Mouse (Mus musculus) neural tube, embryonic 15.5 days (tissue): ENCODE results near the gene Ttc37. TPM values are rescaled to one million over a fixed set of nuclear protein-coding genes. Genes with fewer than 3 reads are reported as not detected.
A peak's percentile ranks its signal among the peaks of the same experiment; 100 is the strongest.

ENCODE experiments used
- ATAC-seq: fragments of 200-750 bp; cut with Nextera tagmentation; 2 replicates; pipeline ENCODE4 v1.8.0; 2017; ENCODE audit warnings: mild to moderate bottlenecking, moderate TSS enrichment, moderate library complexity; ENCODE audit not compliant: low FRiP score
- H3K27ac ChIP-seq: fragments of 300-500 bp; sonication (generic); replicated peaks from 2 replicates; pipeline ENCODE4 v1.5.1; 2015; ENCODE audit warnings: mild to moderate bottlenecking, inconsistent platforms
- H3K27me3 ChIP-seq: fragments of 300-500 bp; sonication (generic); replicated peaks from 2 replicates; pipeline ENCODE4 v1.6.1; 2015; ENCODE audit warnings: inconsistent platforms
- H3K36me3 ChIP-seq: fragments of 300-500 bp; sonication (generic); 2 replicates; pipeline ENCODE4 v1.6.1; 2015; ENCODE audit warnings: inconsistent platforms
- H3K4me1 ChIP-seq: fragments of 300-500 bp; sonication (generic); 2 replicates; pipeline ENCODE4 v1.6.1; 2015; ENCODE audit warnings: inconsistent platforms
- H3K4me2 ChIP-seq: fragments of 300-500 bp; sonication (generic); 2 replicates; pipeline ENCODE4 v1.6.1; 2015; ENCODE audit warnings: inconsistent platforms, mild to moderate bottlenecking, moderate library complexity
- H3K4me3 ChIP-seq: fragments of 300-500 bp; sonication (generic); replicated peaks from 2 replicates; pipeline ENCODE4 v1.5.1; 2015; ENCODE audit warnings: mild to moderate bottlenecking, inconsistent platforms
- H3K9ac ChIP-seq: fragments of 300-500 bp; sonication (generic); replicated peaks from 2 replicates; pipeline ENCODE4 v1.6.1; 2015; ENCODE audit warnings: mild to moderate bottlenecking, inconsistent platforms
- H3K9me3 ChIP-seq: fragments of 300-500 bp; sonication (generic); replicated peaks from 2 replicates; pipeline ENCODE4 v1.6.1; 2016; ENCODE audit warnings: inconsistent platforms
- WGBS: fragments of 180-500 bp; shearing (Covaris S2); methylation state at CpG from one replicate; pipeline ENCODE4 v1.1.7; 2015; ENCODE audit warnings: mixed read lengths; 5-methylcytosine and 5-hydroxymethylcytosine counted together
- polyA plus RNA-seq: library from polyadenylated mRNA; unstranded; fragments of >200 nt; fragmentation: Nextera tagmentation; extraction: Ambion mirVana; gene quantifications from 2 replicates; pipeline ENCODE4 v1.2.1, GENCODE M21; 2015

The Ttc37 gene
- polyA plus RNA-seq, 1 experiment from 2014 or later, result 9.1 TPM

DNA sequence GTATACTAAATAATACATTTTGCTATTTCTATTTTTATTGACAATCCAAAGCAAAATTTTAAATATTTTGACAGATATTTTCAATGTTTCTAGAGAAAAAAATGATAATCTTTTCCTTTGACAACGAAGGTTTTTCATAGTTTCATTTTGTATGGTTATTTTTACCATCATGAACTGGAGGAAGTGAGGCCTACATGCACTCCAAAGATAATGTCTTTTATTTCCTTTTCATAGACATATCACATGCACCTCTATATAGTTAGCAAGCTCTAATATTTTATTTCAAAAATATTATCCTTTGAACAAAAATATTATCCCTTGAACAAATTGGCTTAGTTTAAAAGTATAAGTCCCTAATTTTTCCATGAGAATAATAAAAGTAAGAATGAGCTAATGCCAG lies 24.2 kb upstream of the Ttc37 start:
- WGBS, result 83% methylated on average over 1 of the region's 1 CpGs
- H3K27ac ChIP-seq, result no peak overlapping the region

DNA sequence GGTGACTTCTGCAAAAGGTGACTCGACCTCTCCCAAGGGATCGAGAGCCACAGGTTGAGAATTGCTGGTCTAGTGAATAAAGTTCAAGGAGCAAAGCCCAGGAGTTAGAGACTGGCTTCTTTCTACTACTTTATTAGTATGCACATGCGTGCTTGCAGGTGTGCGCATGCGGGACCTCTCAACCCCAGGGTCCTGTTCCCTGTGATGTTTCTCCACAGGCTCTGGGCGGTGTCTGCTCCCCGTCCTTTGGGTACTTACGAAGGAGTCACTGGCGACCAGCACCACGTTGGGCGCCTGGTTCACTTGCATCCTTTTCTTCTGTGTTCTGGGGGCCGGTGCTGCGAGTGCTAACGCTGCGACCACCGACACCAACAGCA lies 430 bp upstream of the Ttc37 start:
- Histone ChIP-seq H3K4me1 (peaks cover 7% of the 10 kb centered on the region), H3K27ac (peak overlapping the region; percentile 79), H3K36me3 (peaks cover 3% of the 10 kb centered on the region; the same call in 1 of the 2 replicates), H3K4me3 (peak overlapping the region; percentile 73), H3K27me3 (no peaks in the 10 kb centered on the region), H3K9me3 (no peaks in the 10 kb centered on the region), H3K4me2 (peak overlapping the region; percentile 66), H3K9ac (peak overlapping the region; percentile 50)
- WGBS, result 1% methylated on average over 16 of the region's 16 CpGs
- peak; percentile 90 for ATAC-seq

More for the DNA sequence above, 24.2 kb upstream of the Ttc37 start:
- no peak overlapping the region for H3K9ac ChIP-seq
- no peak overlapping the region for H3K4me3 ChIP-seq
- H3K27me3 ChIP-seq, result no peaks in the 10 kb centered on the region
- H3K4me1 ChIP-seq, result no peaks in the 10 kb centered on the region
- no peak overlapping the region for H3K4me2 ChIP-seq
- H3K9me3 ChIP-seq, result no peaks in the 10 kb centered on the region
- ATAC-seq, result no peak
- H3K36me3 ChIP-seq, result no peaks in the 10 kb centered on the region

DNA sequence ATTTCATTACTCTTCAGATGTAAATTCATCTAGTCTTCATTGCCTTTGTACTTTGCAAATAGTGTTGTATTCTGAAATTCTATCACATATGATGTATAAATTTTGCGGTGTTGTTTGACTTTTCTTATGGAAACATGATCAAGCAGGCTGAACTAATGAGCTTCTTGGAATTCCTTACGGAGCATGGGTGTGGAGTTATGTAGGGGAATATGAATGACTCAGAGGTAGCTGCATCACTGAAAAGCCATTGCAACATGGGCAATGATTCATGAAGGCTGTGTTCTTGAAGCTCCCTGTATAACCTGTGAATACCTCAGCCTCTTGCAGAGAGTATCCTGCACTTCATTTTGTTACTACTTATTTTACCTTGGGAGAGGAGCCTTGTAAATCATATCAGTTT lies 3.5 kb downstream of the Ttc37 start:
- H3K27me3 ChIP-seq, result no peaks in the 10 kb centered on the region
- H3K9ac ChIP-seq, result no peak overlapping the region
- ATAC-seq, result no peak
- H3K4me3 ChIP-seq, result no peak overlapping the region
- H3K4me2 ChIP-seq, result no peak overlapping the region
- H3K36me3 ChIP-seq, result peaks cover 11% of the 10 kb centered on the region
- H3K4me1 ChIP-seq, result peaks cover 7% of the 10 kb centered on the region
- H3K9me3 ChIP-seq, result no peaks in the 10 kb centered on the region
- H3K27ac ChIP-seq, result no peak overlapping the region
- WGBS, result 95% methylated on average over 2 of the region's 2 CpGs

DNA sequence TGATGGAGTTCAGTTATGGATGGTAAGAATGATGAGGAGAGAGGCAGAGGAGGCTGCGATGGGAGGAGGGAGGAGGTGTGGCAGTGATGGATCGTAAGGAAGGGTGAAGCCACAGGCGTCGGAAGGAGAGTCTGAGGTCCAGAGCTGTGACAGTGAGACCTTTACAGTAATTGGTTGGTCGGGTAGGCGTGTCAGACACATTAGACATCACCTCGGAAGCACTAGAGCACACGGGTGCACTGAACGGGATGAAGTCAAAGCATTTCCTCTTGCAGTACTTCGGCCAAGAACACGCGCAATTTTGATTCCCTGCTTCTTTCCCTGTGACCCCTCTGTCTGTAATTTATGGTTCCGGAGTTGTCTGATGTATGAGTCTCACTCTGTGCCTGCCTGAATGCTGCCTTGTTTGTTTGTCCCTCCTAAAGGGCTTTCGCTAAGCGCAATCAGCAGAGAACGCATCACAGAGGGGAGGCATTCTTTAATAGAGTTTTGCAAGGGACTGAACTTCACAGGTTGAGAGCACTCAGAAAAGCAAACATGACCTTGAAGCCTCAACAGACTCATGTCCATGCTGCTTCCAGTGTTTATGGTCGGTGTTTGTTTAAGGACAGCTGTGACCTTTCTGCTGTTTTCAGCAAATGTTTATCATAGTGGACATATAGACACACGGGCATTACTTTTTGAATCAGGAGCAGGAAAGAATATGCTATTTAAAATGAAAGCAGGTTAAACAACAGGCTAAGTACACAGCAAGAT lies 10.7 kb downstream of the Ttc37 start:
- no peak overlapping the region for H3K4me3 ChIP-seq
- H3K4me2 ChIP-seq, result no peak overlapping the region
- H3K27ac ChIP-seq, result no peak overlapping the region
- H3K9me3 ChIP-seq, result no peaks in the 10 kb centered on the region
- WGBS, result 85% methylated on average over 18 of the region's 18 CpGs
- H3K4me1 ChIP-seq, result no peaks in the 10 kb centered on the region
- no peak overlapping the region for H3K9ac ChIP-seq
- ATAC-seq, result no peak
- peaks cover 22% of the 10 kb centered on the region for H3K36me3 ChIP-seq
- no peaks in the 10 kb centered on the region for H3K27me3 ChIP-seq

DNA sequence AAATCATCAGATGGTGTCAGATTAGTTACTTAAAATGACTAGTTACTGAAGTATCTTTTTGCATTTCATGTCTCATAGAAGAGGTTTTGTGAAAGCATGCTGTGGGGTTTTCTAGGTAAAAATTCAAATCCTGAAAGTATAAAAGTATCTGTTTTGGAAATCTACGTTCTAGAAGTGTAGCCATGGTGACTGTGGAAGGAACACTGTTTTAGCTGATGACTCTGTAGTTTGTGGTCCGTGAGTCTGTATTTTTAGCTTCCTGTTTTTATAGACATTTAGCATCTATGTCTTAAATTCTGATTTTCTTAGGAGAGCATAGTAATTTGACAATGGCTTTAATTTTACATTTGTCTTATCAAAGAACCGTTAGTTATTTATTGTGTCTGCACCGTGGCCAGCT lies 30.3 kb downstream of the Ttc37 start:
- Histone ChIP-seq H3K4me3 (no peak overlapping the region), H3K9me3 (no peaks in the 10 kb centered on the region), H3K4me2 (no peak overlapping the region), H3K9ac (no peak overlapping the region), H3K4me1 (no peaks in the 10 kb centered on the region), H3K27me3 (no peaks in the 10 kb centered on the region), H3K36me3 (peaks cover 58% of the 10 kb centered on the region), H3K27ac (no peak overlapping the region)
- ATAC-seq, result no peak
- WGBS, result 95% methylated on average over 4 of the region's 4 CpGs

DNA sequence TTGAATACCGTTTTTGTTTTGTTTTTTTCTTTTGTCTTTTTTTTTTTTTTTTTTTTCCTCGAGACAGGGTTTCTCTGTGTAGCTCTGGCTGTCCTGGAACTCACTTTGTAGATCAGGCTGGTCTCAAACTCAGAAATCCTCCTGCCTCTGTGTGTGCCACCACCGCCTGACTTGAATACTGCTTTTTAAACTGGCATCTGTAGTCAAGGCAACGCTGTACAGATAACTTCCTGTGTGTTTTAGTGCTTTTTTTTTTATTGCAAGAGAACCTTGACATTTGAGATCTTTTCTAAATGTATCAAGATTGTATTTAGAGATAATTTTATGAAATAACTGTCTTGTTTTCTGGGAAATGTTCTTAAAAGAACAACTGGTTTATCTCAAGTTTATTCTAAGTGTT lies 33.9 kb downstream of the Ttc37 start:
- Histone ChIP-seq H3K9me3 (no peaks in the 10 kb centered on the region), H3K9ac (no peak overlapping the region), H3K36me3 (peaks cover 52% of the 10 kb centered on the region), H3K27me3 (no peaks in the 10 kb centered on the region), H3K4me1 (no peaks in the 10 kb centered on the region), H3K4me3 (no peak overlapping the region), H3K27ac (no peak overlapping the region), H3K4me2 (no peak overlapping the region)
- WGBS, result 83% methylated on average over 4 of the region's 4 CpGs
- ATAC-seq, result no peak

DNA sequence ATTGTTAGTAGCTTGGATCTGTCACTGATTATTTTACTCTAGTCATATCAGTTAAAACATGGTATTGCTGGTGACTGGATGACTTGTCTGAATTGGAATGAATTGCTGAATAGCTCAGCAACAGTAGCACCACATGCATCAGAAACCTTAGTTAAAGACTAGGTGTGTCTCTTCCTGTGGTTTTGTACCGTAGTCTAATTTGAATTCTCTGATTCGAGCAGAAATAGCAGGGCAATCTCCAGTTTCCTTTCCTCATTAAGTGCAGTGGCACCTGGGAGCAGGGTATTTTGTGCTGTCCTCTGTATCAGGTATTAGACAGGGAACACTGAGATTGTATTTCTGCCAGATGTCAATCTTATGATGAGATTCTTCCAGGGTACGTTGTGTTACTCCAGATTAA lies 40.3 kb downstream of the Ttc37 start:
- Histone ChIP-seq H3K9ac (no peak overlapping the region), H3K4me1 (no peaks in the 10 kb centered on the region), H3K27ac (no peak overlapping the region), H3K36me3 (peaks cover 39% of the 10 kb centered on the region), H3K9me3 (no peaks in the 10 kb centered on the region), H3K27me3 (no peaks in the 10 kb centered on the region), H3K4me2 (no peak overlapping the region), H3K4me3 (no peak overlapping the region)
- ATAC-seq, result no peak
- WGBS, result 96% methylated on average over 3 of the region's 3 CpGs

DNA sequence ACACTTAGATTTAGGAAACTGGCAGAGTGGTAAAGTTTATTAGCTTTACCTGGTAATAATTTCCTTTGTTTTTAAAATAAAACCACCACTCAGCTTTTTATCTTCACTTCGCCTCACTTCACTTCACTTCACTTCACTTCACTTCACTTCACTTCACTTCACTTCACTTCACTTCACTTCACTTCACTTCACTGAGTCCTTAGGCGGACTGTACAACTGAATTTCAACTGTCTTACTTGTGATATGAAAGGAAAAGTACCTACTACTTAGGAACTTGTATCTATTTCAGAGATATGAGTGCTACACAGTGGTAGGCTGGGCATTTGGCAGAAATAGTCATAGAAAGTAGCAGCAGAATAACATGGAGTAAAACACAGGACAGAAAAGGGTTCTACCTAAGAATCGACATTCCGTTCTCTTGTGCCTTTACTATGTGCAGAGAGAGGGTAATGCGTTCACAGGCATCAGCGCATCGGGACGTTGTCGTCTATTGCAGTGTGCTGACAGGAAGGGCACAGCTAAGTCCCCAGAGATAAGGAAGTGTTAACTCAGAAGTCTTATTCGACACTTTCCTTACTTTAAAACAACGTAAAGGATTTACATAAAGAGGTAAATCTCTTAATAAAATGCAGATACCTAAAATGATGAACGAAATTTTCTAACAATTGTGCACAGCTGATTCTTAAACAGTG lies 42.7 kb downstream of the Ttc37 start:
- Histone ChIP-seq H3K9me3 (no peaks in the 10 kb centered on the region), H3K4me3 (no peak overlapping the region), H3K4me2 (no peak overlapping the region), H3K36me3 (peaks cover 28% of the 10 kb centered on the region), H3K27ac (no peak overlapping the region), H3K9ac (no peak overlapping the region), H3K4me1 (no peaks in the 10 kb centered on the region), H3K27me3 (no peaks in the 10 kb centered on the region)
- ATAC-seq, result no peak
- 94% methylated on average over 12 of the region's 12 CpGs for WGBS

DNA sequence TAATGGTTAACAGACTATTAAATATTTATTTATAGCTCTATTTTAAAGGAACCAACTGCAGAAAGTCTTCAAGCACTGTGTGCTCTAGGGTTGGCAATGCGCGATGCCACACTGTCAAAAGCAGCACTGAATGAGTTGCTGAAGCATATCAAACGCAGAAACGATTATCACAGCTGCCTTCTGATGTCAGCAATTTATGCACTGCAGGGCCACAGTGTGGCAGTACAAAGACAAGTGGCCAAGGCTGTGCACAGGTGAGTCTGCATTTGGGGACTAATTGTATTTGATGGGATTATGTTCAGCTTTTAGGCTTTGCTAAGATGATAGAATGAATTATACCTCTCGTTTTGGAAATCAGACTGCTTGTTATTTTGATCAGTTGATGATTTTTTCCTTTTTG lies 51.9 kb downstream of the Ttc37 start:
- Histone ChIP-seq H3K36me3 (peaks cover 29% of the 10 kb centered on the region), H3K27me3 (no peaks in the 10 kb centered on the region), H3K9me3 (no peaks in the 10 kb centered on the region), H3K4me1 (no peaks in the 10 kb centered on the region), H3K4me3 (no peak overlapping the region), H3K4me2 (no peak overlapping the region), H3K27ac (no peak overlapping the region), H3K9ac (no peak overlapping the region)
- ATAC-seq, result peak; percentile 66; the same call in 1 of the 2 replicates
- WGBS, result 74% methylated on average over 5 of the region's 5 CpGs

DNA sequence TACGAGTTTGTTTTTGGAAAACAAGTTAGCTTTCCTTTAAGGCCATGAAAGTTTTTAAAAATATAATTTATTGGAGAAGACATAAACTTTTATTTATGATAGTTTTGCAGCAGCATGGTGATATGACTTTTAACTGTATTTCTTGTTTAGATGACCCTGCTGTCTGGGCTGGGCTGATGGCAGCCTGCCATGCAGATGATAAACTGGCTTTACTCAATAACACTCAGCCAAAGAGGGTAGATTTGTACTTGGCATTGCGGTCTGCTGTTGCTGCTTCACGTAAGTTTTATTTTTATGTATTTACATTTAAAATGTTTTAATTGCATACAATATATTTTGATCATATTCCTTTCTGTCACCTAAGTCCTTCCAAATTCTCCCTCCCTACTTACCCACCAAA lies 58.6 kb downstream of the Ttc37 start:
- ATAC-seq, result no peak
- no peaks in the 10 kb centered on the region for H3K4me1 ChIP-seq
- 88% methylated on average over 3 of the region's 3 CpGs for WGBS
- H3K4me2 ChIP-seq, result no peak overlapping the region
- H3K9me3 ChIP-seq, result no peaks in the 10 kb centered on the region
- H3K4me3 ChIP-seq, result no peak overlapping the region
- H3K27ac ChIP-seq, result no peak overlapping the region
- H3K36me3 ChIP-seq, result peaks cover 41% of the 10 kb centered on the region
- no peak overlapping the region for H3K9ac ChIP-seq
- H3K27me3 ChIP-seq, result no peaks in the 10 kb centered on the region

DNA sequence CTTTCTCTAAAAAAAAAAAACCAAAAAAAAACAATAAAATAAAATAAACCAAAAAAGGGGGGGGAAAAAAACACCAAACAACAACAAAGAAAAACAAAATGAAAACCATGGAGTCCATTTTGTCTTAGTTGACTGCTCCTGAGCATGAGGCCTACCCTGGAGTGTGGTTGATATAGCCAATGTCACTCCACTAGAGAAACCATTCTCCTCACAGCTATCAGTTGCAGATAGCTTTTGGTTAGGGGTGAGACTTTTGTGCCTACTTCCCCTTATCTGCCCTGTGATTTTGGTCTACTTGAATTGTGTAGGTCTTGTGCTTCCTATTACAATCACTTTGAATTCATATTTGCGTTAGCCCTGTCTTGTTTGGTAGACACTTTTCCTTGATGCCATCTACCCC lies 59.0 kb downstream of the Ttc37 start:
- Histone ChIP-seq H3K9ac (no peak overlapping the region), H3K4me2 (no peak overlapping the region), H3K27me3 (no peaks in the 10 kb centered on the region), H3K4me1 (no peaks in the 10 kb centered on the region), H3K9me3 (no peaks in the 10 kb centered on the region), H3K27ac (no peak overlapping the region), H3K36me3 (peaks cover 45% of the 10 kb centered on the region), H3K4me3 (no peak overlapping the region)
- 100% methylated on average over 1 of the region's 1 CpGs for WGBS
- no peak for ATAC-seq

DNA sequence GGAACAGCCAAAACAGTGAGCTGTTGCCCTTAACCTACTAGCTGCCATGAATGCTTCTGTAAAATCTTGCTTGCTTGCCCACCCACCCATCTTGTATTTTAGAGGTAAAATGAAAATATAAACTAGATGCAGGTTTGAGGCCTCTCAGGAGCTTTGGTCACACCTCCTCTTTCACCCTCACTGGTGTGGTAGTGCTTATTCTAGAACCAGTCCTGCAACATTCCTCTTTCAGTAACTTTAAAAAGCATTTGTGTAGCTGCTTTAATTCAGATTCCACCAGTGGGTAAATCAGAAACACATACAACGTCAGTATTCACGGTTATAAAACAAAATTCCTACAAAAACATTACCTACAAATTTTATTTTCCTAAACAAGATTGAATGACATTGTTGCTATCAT lies 62.1 kb downstream of the Ttc37 start:
- Histone ChIP-seq H3K36me3 (peaks cover 47% of the 10 kb centered on the region), H3K9ac (no peak overlapping the region), H3K27me3 (no peaks in the 10 kb centered on the region), H3K27ac (no peak overlapping the region), H3K9me3 (no peaks in the 10 kb centered on the region), H3K4me3 (no peak overlapping the region), H3K4me1 (no peaks in the 10 kb centered on the region), H3K4me2 (no peak overlapping the region)
- no peak for ATAC-seq
- 96% methylated on average over 2 of the region's 2 CpGs for WGBS
